Mouse (Mus musculus) embryonic facial prominence, embryonic 11.5 days (tissue): Measurements from ENCODE around the gene Olfr1265. TPM values are rescaled to one million over a fixed set of nuclear protein-coding genes. Genes with fewer than 3 reads are reported as not detected.

Experiments used
- ATAC-seq: fragments of 200-750 bp; cut with Nextera tagmentation; replicated peaks from 2 replicates; pipeline ENCODE4 v1.8.0; 2017; ENCODE audit warnings: low read depth; ENCODE audit not compliant: insufficient number of reproducible peaks, low FRiP score, low TSS enrichment
- DNase-seq: peaks from one replicate; pipeline ENCODE4 v3.0.0-alpha.2; 2015; ENCODE audit warnings: low spot score
- H3K27ac ChIP-seq: fragments of 300-500 bp; sonication (generic); replicated peaks from 2 replicates; pipeline ENCODE4 v1.5.1; 2014; ENCODE audit warnings: mild to moderate bottlenecking, low read depth, low read length, control low read depth
- H3K27me3 ChIP-seq: fragments of 300-500 bp; sonication (generic); 2 replicates; pipeline ENCODE4 v1.6.1; 2014; ENCODE audit warnings: mild to moderate bottlenecking, low read length, moderate library complexity, mixed read lengths; ENCODE audit not compliant: control insufficient read depth, insufficient read depth
- H3K36me3 ChIP-seq: fragments of 300-500 bp; sonication (generic); replicated peaks from 2 replicates; pipeline ENCODE4 v1.6.1; 2014; ENCODE audit warnings: low read depth, mild to moderate bottlenecking, low read length, moderate library complexity, mixed read lengths; ENCODE audit not compliant: control insufficient read depth, insufficient read depth
- H3K4me1 ChIP-seq: fragments of 300-500 bp; sonication (generic); 2 replicates; pipeline ENCODE4 v1.6.1; 2014; ENCODE audit warnings: low read length, mixed read lengths; ENCODE audit not compliant: control insufficient read depth, insufficient read depth
- H3K4me2 ChIP-seq: fragments of 300-500 bp; sonication (generic); 2 replicates; pipeline ENCODE4 v1.6.1; 2014; ENCODE audit warnings: low read depth, mild to moderate bottlenecking, control low read depth, low read length, moderate library complexity
- H3K4me3 ChIP-seq: fragments of 300-500 bp; sonication (generic); 2 replicates; pipeline ENCODE4 v1.5.1; 2014; ENCODE audit warnings: low read depth, low read length, control low read depth
- H3K9ac ChIP-seq: fragments of 300-500 bp; sonication (generic); replicated peaks from 2 replicates; pipeline ENCODE4 v1.6.1; 2014; ENCODE audit warnings: mild to moderate bottlenecking, control low read depth, low read length
- H3K9me3 ChIP-seq: fragments of 300-500 bp; sonication (generic); replicated peaks from 2 replicates; pipeline ENCODE4 v1.6.1; 2016; ENCODE audit warnings: mild to moderate bottlenecking, low read length, inconsistent platforms, mixed read lengths; ENCODE audit not compliant: control insufficient read depth
- WGBS: fragments of 180-500 bp; shearing (Covaris S2); extraction: QIAGEN DNeasy Blood & Tissue Kit; methylation state at CpG from one replicate; pipeline ENCODE4 v1.1.7; 2014; 5-methylcytosine and 5-hydroxymethylcytosine counted together
- polyA plus RNA-seq: library from polyadenylated mRNA; unstranded; fragments of >200 nt; fragmentation: Nextera tagmentation; extraction: Ambion mirVana; gene quantifications from 2 replicates; pipeline ENCODE4 v1.2.1, GENCODE M21; 2014

The Olfr1265 gene
- not detected in 2 replicates for polyA plus RNA-seq

GRCm38 (mm10) chr2:90035037-90035436, at the start of gene Olfr1265:
Gene Olfr1265, plus strand, starts transcription at chr2:90035337.
- Histone ChIP-seq H3K9me3 (no peaks in the 10 kb centered on the region), H3K27ac (no peak within 1 kb of the TSS), H3K4me1 (no peaks in the 10 kb centered on the region), H3K9ac (no peak within 1 kb of the TSS), H3K4me3 (no peak within 1 kb of the TSS), H3K4me2 (no peak within 1 kb of the TSS), H3K36me3 (no peaks in the 10 kb centered on the region), H3K27me3 (no peaks in the 10 kb centered on the region)
- DNase-seq (no peak), ATAC-seq (no peak)

- ATAC-seq (no peak), DNase-seq (no peak)
- no peak within 1 kb of the TSS for H3K4me3 ChIP-seq
- H3K9ac ChIP-seq: no peak within 1 kb of the TSS
- H3K9me3 ChIP-seq: no peaks in the 10 kb centered on the region
- H3K27ac ChIP-seq: no peak within 1 kb of the TSS
- no peak within 1 kb of the TSS for H3K4me2 ChIP-seq
- no peaks in the 10 kb centered on the region for H3K27me3 ChIP-seq
- H3K36me3 ChIP-seq: no peaks in the 10 kb centered on the region
- no peaks in the 10 kb centered on the region for H3K4me1 ChIP-seq
These were observed 44.2 kb upstream of the Olfr1265 start, which contains the start of gene Olfr1261 for GRCm38 (mm10) chr2:89990921-89991320. Gene Olfr1261, plus strand, starts transcription at chr2:89991221.

- Histone ChIP-seq H3K27ac (no peak within 1 kb of the TSS), H3K9ac (no peak within 1 kb of the TSS), H3K4me1 (no peaks in the 10 kb centered on the region), H3K36me3 (no peaks in the 10 kb centered on the region), H3K9me3 (no peaks in the 10 kb centered on the region), H3K4me2 (no peak within 1 kb of the TSS), H3K27me3 (no peaks in the 10 kb centered on the region), H3K4me3 (no peak within 1 kb of the TSS)
- DNase-seq (no peak), ATAC-seq (no peak)
These were observed 35.3 kb upstream of the Olfr1265 start, which contains the start of gene Olfr1262 for GRCm38 (mm10) chr2:89999845-90000244. Gene Olfr1262, plus strand, starts transcription at chr2:90000145.

- no peak within 1 kb of the TSS for H3K9ac ChIP-seq
- H3K27ac ChIP-seq: no peak within 1 kb of the TSS
- no peak within 1 kb of the TSS for H3K4me3 ChIP-seq
- H3K4me2 ChIP-seq: no peak within 1 kb of the TSS
- H3K4me1 ChIP-seq: no peaks in the 10 kb centered on the region
- H3K9me3 ChIP-seq: no peaks in the 10 kb centered on the region
- 79% methylated on average over 2 of the region's 2 CpGs for WGBS
- H3K36me3 ChIP-seq: no peaks in the 10 kb centered on the region
- DNase-seq (no peak), ATAC-seq (no peak)
- no peaks in the 10 kb centered on the region for H3K27me3 ChIP-seq
These were observed 23.3 kb upstream of the Olfr1265 start, which contains the start of gene Olfr1263 for GRCm38 (mm10) chr2:90011831-90012230. Gene Olfr1263, plus strand, starts transcription at chr2:90012131.

- Histone ChIP-seq H3K9me3 (no peaks in the 10 kb centered on the region), H3K4me3 (no peak within 1 kb of the TSS), H3K9ac (no peak within 1 kb of the TSS), H3K36me3 (no peaks in the 10 kb centered on the region), H3K27me3 (no peaks in the 10 kb centered on the region), H3K4me1 (no peaks in the 10 kb centered on the region), H3K27ac (no peak within 1 kb of the TSS), H3K4me2 (no peak within 1 kb of the TSS)
- ATAC-seq: no peak
- 39% methylated on average over 2 of the region's 2 CpGs for WGBS
- DNase-seq: peak; percentile 4
These were observed 9.7 kb upstream of the Olfr1265 start, which contains the start of gene Olfr1264 for GRCm38 (mm10) chr2:90025477-90025876. Gene Olfr1264, minus strand, starts transcription at chr2:90025577.

- no peak within 1 kb of the TSS for H3K4me2 ChIP-seq
- H3K4me3 ChIP-seq: no peak within 1 kb of the TSS
- no peaks in the 10 kb centered on the region for H3K27me3 ChIP-seq
- no peaks in the 10 kb centered on the region for H3K36me3 ChIP-seq
- H3K4me1 ChIP-seq: no peaks in the 10 kb centered on the region
- H3K27ac ChIP-seq: no peak within 1 kb of the TSS
- no peak for ATAC-seq
- no peak within 1 kb of the TSS for H3K9ac ChIP-seq
- no peaks in the 10 kb centered on the region for H3K9me3 ChIP-seq
- no peak for DNase-seq
These were observed 28.4 kb downstream of the Olfr1265 start, which contains the start of gene Olfr140 for GRCm38 (mm10) chr2:90063494-90063893. Gene Olfr140, minus strand, starts transcription at chr2:90063594.

- Histone ChIP-seq H3K4me2 (no peak overlapping the region), H3K9ac (no peak overlapping the region), H3K4me3 (no peak overlapping the region), H3K9me3 (no peaks in the 10 kb centered on the region), H3K36me3 (no peaks in the 10 kb centered on the region), H3K4me1 (no peaks in the 10 kb centered on the region), H3K27ac (no peak overlapping the region), H3K27me3 (no peaks in the 10 kb centered on the region)
- DNase-seq (no peak), ATAC-seq (no peak)
- 72% methylated on average over 2 of the region's 2 CpGs for WGBS
These were observed 34.9 kb downstream of the Olfr1265 start for GRCm38 (mm10) chr2:90070065-90070464.
